Mouse (Mus musculus) thymus, adult 2 months (tissue): ENCODE measurements at regions not wholly inside any gene's neighbourhood (a gene's known extent, or its start where the extent isn't known, plus 50 kb on each side); places are given as distances from the start of the nearest gene placed in this dataset.
A peak's percentile ranks its signal among the peaks of the same experiment; 100 is the strongest.
"Not testable (repeated sequence)": the region's sequence is repeated elsewhere in the genome, so short reads cannot be mapped to it uniquely, and the experiment has no call there.

ENCODE experiments used
- DNase-seq: peaks from one replicate; pipeline ENCODE4 v3.0.0; 2021
- H3K27ac ChIP-seq: fragments of 200-500 bp; 2 replicates; pipeline ENCODE4 v1.5.1; 2012; ENCODE audit warnings: low read length, control low read depth; ENCODE audit not compliant: control insufficient read depth, insufficient read depth
- H3K27me3 ChIP-seq: fragments of 200-500 bp; 2 replicates; pipeline ENCODE4 v1.6.1; 2012; ENCODE audit warnings: mild to moderate bottlenecking, low read length, moderate library complexity, mixed read lengths; ENCODE audit not compliant: control insufficient read depth, insufficient read depth
- H3K36me3 ChIP-seq: fragments of 200-500 bp; 2 replicates; pipeline ENCODE4 v1.6.1; 2012; ENCODE audit warnings: mild to moderate bottlenecking, low read length, moderate library complexity; ENCODE audit not compliant: control insufficient read depth, insufficient read depth
- H3K4me1 ChIP-seq: fragments of 200-500 bp; replicated peaks from 2 replicates; pipeline ENCODE4 v1.6.1; 2012; ENCODE audit warnings: low read length; ENCODE audit not compliant: control insufficient read depth, insufficient read depth
- H3K4me3 ChIP-seq: fragments of 200-500 bp; 2 replicates; pipeline ENCODE4 v1.5.1; 2012; ENCODE audit warnings: mild to moderate bottlenecking, low read length, control low read depth, moderate library complexity; ENCODE audit not compliant: control insufficient read depth, insufficient read depth
- CTCF ChIP-seq: fragments of 200-500 bp; IDR thresholded peaks from 2 replicates; pipeline ENCODE4 v1.5.1; 2012; ENCODE audit warnings: mild to moderate bottlenecking, control low read depth, low read length, moderate library complexity, borderline replicate concordance; ENCODE audit not compliant: control insufficient read depth, poor library complexity, insufficient read depth; ENCODE audit errors: extremely low read depth
- POLR2A ChIP-seq: fragments of 200-500 bp; IDR thresholded peaks from 2 replicates; pipeline ENCODE4 v1.6.1; 2012; ENCODE audit warnings: mild to moderate bottlenecking, low read length, control low read depth, moderate library complexity; ENCODE audit not compliant: control insufficient read depth, poor library complexity, insufficient read depth; ENCODE audit errors: extremely low read depth
- WGBS: fragments of 180-500 bp; shearing (Covaris S2); methylation state at CpG from one replicate; pipeline ENCODE4 v1.1.7; 2018; 5-methylcytosine and 5-hydroxymethylcytosine counted together

DNA sequence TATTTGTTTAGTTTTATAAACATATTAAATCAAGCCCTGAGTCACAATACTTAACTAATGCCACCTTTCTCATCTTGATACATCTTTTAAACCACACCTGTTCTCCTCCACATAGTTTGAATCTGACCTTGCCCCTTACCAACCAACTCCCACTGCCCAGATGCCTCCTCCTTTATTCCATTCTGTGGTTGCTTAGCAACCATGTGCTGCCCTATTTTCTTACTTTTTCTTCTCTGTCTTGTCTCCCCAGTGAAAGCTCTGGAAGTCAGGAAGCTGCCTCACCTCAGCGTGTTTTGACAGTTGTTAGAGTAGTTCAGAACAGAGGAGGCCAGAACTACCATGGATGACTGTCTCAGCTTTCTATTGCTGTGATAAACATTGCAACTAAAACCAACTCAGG, 227.7 kb downstream of the Tbl1xr1 start:
- Histone ChIP-seq H3K4me1 (no peaks in the 10 kb centered on the region), H3K36me3 (no peaks in the 10 kb centered on the region), H3K27ac (no peak overlapping the region), H3K27me3 (no peaks in the 10 kb centered on the region), H3K4me3 (no peak overlapping the region)
- TF ChIP-seq CTCF = no peak
- TF ChIP-seq POLR2A = no peak
- DNase-seq = no peak
- WGBS = 54% methylated on average over 1 of the region's 1 CpGs

DNA sequence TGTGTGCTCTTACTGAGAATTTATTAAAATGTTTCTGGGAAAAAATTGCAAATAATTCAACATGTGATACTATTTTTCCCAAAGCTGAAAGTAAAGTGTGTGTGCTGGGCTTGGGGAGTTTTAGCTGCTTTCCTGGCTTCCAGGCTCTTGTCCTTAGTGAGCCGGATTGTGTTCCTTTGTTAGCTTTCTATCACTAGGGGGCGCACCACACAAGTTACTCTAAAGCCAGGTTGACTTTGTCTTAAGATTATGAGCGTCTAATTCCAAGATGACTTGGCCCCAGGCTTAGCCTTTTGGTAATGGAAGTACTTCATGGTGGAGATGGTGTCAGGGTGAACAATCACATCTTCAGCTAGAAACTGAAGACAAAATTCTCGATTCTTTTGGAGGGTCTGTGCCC, 230.2 kb downstream of the Tbl1xr1 start:
- peak; percentile 25 for DNase-seq
- 71% methylated on average over 4 of the region's 4 CpGs for WGBS
- Histone ChIP-seq H3K4me3 (no peak overlapping the region), H3K4me1 (no peaks in the 10 kb centered on the region), H3K27me3 (no peaks in the 10 kb centered on the region), H3K36me3 (no peaks in the 10 kb centered on the region), H3K27ac (no peak overlapping the region)
- TF ChIP-seq CTCF (no peak), POLR2A (no peak)

DNA sequence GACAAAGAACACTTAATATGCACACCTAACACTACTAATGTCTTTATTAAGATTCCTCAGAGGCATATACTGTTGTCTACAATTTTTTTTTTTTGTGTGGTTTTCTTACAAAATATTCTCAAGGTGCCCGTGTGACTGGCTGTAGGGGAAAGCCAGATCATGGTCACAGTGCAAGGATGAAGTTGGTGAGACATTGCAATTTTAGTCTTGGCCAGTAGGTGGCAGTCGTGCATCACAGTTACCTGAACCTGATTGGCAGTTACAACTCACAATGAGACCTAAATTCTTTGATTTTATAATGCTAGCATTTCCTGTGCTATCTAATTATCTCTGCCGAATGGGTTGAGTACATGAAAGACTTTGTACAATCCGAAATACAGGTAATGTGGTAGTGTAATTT, 232.5 kb downstream of the Tbl1xr1 start:
- H3K27me3 ChIP-seq = no peaks in the 10 kb centered on the region
- no peaks in the 10 kb centered on the region for H3K36me3 ChIP-seq
- H3K27ac ChIP-seq = no peak overlapping the region
- WGBS = 10% methylated on average over 4 of the region's 4 CpGs
- no peaks in the 10 kb centered on the region for H3K4me1 ChIP-seq
- TF ChIP-seq POLR2A (no peak), CTCF (no peak)
- peak; percentile 69 for DNase-seq
- no peak overlapping the region for H3K4me3 ChIP-seq

DNA sequence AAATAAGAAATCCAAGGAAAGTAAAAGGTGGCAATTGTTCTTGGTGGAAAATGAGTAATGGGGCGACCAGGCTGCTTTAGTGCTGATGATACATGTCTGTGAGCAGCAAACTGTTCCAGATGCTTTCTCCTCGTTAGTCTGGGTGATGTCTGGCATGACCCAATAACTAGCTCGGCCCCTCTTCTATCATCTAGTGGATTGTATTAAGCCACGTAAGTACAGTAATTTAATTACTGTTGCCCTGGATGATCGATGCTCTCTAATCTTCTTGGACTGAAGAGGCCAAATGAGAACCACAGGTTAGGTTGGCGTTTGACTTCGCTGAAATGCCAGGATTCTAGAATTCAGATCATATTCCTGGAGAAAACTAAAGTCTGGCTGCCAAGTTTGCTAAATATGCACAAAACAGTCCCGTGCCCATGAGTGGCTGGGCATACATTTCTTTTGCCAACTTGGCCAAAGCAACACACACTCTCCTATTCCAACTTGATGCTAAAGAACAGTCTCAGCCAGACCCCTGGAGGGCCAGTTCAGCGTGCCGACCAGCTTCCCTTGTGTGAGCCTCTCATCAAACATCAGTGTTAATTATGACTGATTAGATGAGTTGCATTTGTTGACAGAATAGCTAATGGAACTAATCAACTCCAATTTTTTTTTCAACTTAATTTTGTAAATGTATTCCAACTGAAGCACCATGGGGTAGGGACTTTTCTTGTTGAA, 240.2 kb downstream of the Tbl1xr1 start:
- Histone ChIP-seq H3K4me3 (no peak overlapping the region), H3K27ac (no peak overlapping the region), H3K27me3 (no peaks in the 10 kb centered on the region), H3K4me1 (no peaks in the 10 kb centered on the region), H3K36me3 (no peaks in the 10 kb centered on the region)
- WGBS = 93% methylated on average over 10 of the region's 10 CpGs
- TF ChIP-seq CTCF (no peak), POLR2A (no peak)
- DNase-seq = no peak

DNA sequence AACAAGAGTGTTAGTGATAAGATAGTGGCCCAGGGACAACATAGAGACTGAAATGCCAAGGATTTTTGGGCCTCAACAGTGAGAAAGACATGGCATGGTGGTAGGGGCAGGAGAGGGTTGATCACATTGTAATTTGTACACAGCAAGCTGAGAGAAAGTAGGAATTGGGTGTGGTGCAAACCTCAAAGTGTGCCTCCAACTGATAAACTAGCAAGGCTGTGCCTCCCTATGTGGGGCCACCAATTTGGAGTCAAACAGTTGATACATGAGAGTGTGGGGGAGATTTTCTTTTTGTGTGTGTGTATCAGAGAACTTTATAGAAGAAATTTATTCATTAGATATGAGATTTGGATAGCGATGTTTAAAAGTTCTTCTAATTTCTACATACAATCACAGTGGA, 244.0 kb downstream of the Tbl1xr1 start:
- not testable (repeated sequence) for H3K27me3 ChIP-seq, H3K36me3 ChIP-seq, H3K4me3 ChIP-seq, H3K4me1 ChIP-seq, H3K27ac ChIP-seq, DNase-seq
- WGBS = 97% methylated on average over 1 of the region's 1 CpGs

DNA sequence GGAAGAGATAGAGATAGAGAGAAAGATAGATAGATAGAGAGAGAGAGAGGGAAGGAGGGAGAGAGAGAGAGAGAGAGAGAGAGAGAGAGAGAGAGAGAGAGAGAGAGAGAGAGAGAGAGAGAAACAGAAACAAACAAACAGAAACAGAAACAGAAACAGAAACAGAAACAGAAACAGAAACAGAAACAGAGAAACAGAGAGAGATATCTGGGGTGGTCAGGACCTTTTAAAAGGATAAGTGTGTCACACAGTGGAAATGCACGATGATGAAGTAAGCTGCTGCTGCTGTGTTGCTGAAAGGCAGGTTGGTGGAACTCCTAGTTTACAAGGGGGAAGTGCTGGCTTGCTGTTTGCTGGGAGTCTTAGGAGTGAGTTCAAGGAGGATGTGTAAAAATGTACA, 254.8 kb downstream of the Tbl1xr1 start:
- TF ChIP-seq CTCF (no peak), POLR2A (no peak)
- Histone ChIP-seq H3K27ac (no peak overlapping the region), H3K27me3 (no peaks in the 10 kb centered on the region), H3K36me3 (no peaks in the 10 kb centered on the region), H3K4me3 (no peak overlapping the region), H3K4me1 (no peaks in the 10 kb centered on the region)
- DNase-seq = no peak
- WGBS = 37% methylated on average over 1 of the region's 1 CpGs
